Mouse (Mus musculus) layer of hippocampus, adult 9-11 months (tissue): ENCODE measurements around the gene Spata45.
A peak's percentile ranks its signal among the peaks of the same experiment; 100 is the strongest.

Experiments
- DNase-seq: peaks from one replicate; pipeline ENCODE4 v3.0.0; 2022

Spata45 gene

GRCm38 (mm10) chr1:191042106-191042505, 5.7 kb downstream of the Spata45 start:
- DNase-seq: no peak

DNA sequence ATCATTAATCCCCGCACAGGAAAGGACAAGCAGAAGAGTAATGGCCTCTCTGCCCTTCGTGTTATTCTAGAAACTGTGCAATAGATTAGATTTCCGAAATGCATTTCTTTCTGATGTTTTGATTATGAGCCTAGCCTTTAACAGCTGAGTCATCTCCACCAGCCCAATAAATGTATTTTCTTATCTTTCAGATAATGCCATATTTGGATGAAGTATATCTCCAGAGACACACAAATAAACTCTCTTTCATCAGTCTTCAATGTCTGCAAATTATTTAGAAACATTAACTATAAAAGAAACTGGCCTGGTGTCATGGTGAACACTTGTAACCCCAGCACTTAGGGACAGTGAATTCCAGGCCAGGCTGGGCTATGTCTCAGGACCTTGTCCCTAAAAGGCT, 6.2 kb downstream of the Spata45 start:
- DNase-seq: no peak

DNA sequence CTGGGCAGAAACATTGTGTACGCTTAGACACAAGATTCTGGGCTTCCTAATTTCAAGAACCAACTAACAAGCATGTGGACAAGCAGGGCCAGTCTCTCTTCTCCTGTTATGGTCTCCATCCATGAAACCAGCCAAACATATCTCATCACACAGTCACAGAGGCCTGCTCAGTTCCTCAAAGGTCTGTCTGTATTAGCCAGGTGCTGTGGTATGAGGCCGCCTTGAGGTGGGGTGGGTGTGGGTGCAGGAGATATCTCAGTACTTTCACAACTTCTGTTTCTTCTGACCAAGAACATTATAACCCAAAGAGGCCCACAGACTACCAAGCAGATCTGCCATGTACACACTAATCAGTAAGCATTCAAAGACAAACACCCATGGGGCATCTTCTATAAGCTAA, 8.8 kb downstream of the Spata45 start:
- DNase-seq: no peak

GRCm38 (mm10) chr1:191046231-191046824, 9.9 kb downstream of the Spata45 start:
- no peak for DNase-seq

GRCm38 (mm10) chr1:191053555-191053954, 17.1 kb downstream of the Spata45 start:
- DNase-seq: no peak

- no peak for DNase-seq
Observed at GRCm38 (mm10) chr1:191054870-191055532, 18.6 kb downstream of the Spata45 start.

- DNase-seq: no peak
Observed at GRCm38 (mm10) chr1:191055533-191055873, 19.1 kb downstream of the Spata45 start.

GRCm38 (mm10) chr1:191057461-191057860, 21.0 kb downstream of the Spata45 start:
- no peak for DNase-seq

DNA sequence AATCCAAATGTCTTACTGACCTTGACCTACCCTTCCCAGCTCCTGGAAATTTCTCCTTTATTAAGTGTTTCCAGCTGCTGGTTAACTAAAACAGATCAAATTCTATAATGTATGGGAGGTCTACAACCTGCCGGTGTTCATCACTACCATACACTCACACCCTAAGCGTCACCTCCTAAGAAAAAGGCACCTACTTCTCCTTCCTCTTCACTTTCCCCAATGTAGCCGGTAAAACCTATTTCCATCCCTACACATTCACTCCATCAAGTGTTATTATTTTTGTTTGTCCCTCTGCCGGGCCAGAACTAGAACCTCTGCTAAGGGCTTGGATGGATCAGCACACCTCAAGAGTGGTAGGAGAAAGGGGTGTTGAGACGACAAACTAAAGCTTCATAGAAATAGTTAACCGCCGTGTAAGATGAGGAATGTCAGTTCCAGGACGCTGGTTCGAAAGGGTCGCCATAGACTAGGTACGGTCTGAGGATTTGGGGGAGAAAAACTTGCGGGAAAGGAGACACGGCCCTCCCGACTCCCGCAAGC, 25.9 kb downstream of the Spata45 start:
- no peak for DNase-seq

- DNase-seq: peak; percentile 79
Observed at GRCm38 (mm10) chr1:191062781-191063485, 26.5 kb downstream of the Spata45 start, which contains the start of the genes Tatdn3 and Nsl1. Gene Tatdn3, minus strand, starts transcription at chr1:191062932. Gene Nsl1, plus strand, starts transcription at chr1:191063012.

GRCm38 (mm10) chr1:191063700-191064099, 27.3 kb downstream of the Spata45 start:
- no peak for DNase-seq

DNA sequence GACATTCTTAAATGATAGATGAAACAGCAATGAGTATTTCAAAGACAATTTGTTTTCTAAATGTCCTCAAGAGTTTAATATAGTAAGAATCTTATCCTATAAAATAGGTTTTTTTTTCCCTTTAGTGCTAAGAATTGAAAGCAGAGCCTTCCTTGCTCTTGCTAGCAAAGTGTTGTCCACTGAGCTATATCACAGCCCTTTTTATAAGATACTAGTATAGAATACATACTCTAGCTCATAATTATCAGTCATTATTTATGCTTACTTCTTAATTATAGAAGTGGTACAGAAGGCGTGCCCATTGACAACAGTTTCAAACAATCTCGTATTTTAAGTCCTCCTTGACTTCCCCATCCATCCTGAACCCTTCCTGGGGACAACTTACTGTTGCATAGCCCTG, 28.1 kb downstream of the Spata45 start:
- DNase-seq: no peak

- no peak for DNase-seq
Observed at GRCm38 (mm10) chr1:191065188-191065587, 28.7 kb downstream of the Spata45 start.

DNA sequence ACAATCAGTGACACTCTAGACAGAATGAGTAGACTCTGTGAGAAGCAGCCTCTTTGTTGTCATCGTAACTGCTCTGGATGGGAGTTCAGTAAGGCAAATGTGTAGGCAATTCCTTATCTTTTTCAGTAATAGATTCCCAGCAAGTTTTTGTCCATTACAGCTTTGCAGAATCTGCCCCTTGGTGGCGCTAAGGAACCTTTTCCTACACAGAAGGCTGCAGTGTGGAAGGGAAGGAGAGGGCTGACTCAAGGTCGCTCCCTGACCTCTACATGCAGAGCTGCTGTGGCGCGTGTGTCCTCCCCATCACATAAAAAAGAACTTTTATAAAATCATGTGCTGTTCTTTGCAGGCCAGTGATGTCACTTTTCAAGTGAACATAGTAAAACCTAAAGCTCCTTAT, 31.9 kb downstream of the Spata45 start:
- no peak for DNase-seq

- no peak for DNase-seq
Observed at GRCm38 (mm10) chr1:191070259-191070658, 33.8 kb downstream of the Spata45 start.

GRCm38 (mm10) chr1:191071613-191072012, 35.2 kb downstream of the Spata45 start:
- no peak for DNase-seq

DNA sequence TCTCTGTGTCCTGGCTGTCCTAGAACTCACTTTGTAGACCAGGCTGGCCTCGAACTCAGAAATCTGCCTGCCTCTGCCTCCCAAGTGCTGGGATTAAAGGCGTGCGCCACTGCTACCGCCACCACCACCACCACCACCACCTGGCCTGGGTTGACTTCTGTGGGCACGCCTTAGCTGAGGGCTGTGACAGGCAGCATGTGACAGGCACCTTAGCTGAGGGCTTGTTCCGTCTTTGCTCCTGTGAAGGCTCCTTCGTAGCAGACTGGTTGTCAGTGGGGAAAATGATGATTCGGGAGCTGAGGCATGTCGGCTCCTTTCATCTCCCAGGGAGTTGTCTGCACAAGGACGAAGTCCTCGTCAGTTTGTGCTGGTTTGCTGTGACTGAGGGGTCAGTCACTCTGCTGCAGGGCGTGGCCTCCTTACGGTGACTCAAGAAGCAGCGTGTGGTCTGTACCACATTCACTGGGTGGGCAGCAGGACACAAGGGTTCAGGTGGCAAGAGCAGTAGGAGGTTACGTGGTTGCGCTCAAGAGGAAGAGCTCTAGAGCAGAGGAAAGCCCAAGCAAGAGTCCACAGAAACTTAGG, 36.0 kb downstream of the Spata45 start:
- no peak for DNase-seq

GRCm38 (mm10) chr1:191073001-191073400, 36.6 kb downstream of the Spata45 start:
- peak; percentile 84 for DNase-seq

- no peak for DNase-seq
Observed at GRCm38 (mm10) chr1:191073486-191073885, 37.0 kb downstream of the Spata45 start.

GRCm38 (mm10) chr1:191075199-191075883, 38.9 kb downstream of the Spata45 start:
- DNase-seq: peak; percentile 16

DNA sequence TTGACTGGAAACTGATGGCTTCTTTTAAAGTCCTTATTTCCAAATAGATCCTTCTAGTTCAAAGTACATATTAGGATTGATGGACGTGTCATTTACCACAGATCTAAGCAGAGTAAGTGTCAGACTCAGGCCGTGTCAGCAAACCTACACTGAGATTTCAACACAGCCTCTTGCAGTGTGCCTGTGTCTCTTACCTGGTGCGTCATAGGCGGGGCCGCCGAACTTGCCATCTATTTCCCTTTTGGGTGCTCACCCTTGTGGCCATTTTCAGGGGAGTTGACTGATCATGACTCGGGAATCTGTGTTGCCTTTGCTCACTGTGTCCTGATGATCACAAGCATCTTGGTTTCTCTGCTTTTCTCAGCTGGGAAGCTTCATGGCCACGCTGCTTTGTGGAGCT, 46.8 kb downstream of the Spata45 start:
- DNase-seq: no peak

DNA sequence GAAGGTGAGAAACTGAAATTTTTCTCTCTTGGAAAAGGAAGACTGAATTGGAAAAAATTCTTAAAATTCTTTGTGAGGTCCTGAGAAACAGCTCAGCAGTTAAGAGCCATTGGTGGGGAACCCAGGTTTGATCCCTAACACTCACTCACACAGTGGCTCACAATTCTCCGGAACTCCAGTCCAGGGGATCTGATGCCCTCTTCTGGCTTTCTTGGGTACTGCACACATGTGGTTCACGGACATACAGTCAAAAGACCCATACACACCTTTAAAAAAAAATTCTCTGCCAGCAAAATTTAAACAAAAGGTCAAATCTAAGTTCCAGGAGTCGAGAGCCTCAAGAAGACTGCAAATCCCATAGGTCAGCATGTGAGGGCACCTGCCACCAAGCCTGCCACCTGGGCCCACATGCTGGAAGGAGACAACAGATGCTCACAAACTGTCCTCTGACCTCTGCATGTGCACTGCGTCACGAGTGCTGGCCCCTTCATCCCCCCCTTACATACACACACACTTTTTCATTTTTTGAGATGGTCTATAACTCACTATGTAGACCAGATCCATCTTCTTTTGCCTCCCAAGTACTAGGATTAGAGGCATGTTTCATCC, 48.6 kb downstream of the Spata45 start:
- DNase-seq: no peak
